In the genomic region with DNA sequence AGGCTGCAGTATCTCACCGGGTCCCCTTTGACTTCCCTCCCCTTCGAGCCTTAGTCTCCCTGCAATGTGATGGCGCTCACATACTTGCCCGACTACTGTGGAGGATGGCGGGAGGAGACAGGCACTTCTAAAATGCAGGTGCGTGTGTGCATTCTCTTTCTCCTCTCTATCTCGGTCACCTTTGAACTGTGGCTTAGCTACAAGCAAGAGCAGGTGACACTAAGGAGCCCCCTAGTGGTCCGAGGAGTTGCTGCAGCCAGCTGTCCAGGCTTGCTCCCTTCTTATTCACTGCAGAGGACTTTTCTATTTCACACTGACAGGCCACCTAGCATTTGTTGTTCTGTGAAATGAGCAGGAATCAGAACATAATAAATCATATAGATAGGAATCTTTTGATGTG, we compare ENCODE assay signal across 8 mouse cellular contexts. TPM values are rescaled to one million over a fixed set of nuclear protein-coding genes. Genes with fewer than 3 reads are reported as not detected.
DNase-seq lines count a peak whose midpoint lies in the region; TF ChIP-seq lines count a peak whose summit lies in the region.

No protein-coding gene starts in this region.

- H3K79me3 ChIP-seq in C2C12 (ENCODE audit: low read depth) = no peaks in the 10 kb centered on the region

- no peaks in the 10 kb centered on the region for H3K36me3 ChIP-seq in C2C12 (ENCODE audit: control insufficient read depth, insufficient read depth)
- no peaks in the 10 kb centered on the region for H3K36me3 ChIP-seq in heart, embryonic 10.5 days
- H3K36me3 ChIP-seq in liver, adult 2 months (ENCODE audit: control insufficient read depth, insufficient read depth, low read length) = no peaks in the 10 kb centered on the region

- peak; percentile 67 to 68 for DNase-seq in adrenal gland, adult 18-20 months (ENCODE audit: low spot score in 2 of 2)
- DNase-seq in embryo, embryonic 9.5 days (ENCODE audit: extremely low spot score) = peak; percentile 79
- DNase-seq in heart, embryonic 10.5 days (ENCODE audit: low spot score) = peak; percentile 84
- peak; percentile 65 to 84 for DNase-seq in kidney, adult 8-10 months
- DNase-seq in liver, adult 2 months (ENCODE audit: extremely low read depth, low read depth, low spot score) = peak; percentile 71
- peak; percentile 80 for DNase-seq in naive thymus-derived CD4-positive, alpha-beta T cell, adult 2 months (ENCODE audit: low read depth)
- DNase-seq in testis, postnatal 14 days (ENCODE audit: low spot score) = peak; percentile 69

- peaks cover 14% of the 10 kb centered on the region for H3K27me3 ChIP-seq in C2C12 (ENCODE audit: control insufficient read depth, insufficient read depth, insufficient read length)
- peaks cover 12% of the 10 kb centered on the region for H3K27me3 ChIP-seq in heart, embryonic 10.5 days (ENCODE audit: insufficient read depth, poor library complexity, severe bottlenecking)
- no peaks in the 10 kb centered on the region for H3K27me3 ChIP-seq in liver, adult 2 months (ENCODE audit: control insufficient read depth, insufficient read depth, low read length)

- H3K79me2 ChIP-seq in C2C12 (ENCODE audit: control insufficient read depth, insufficient read depth) = no peaks in the 10 kb centered on the region
- H3K79me2 ChIP-seq in liver, adult 2 months (ENCODE audit: control insufficient read depth, insufficient read depth, low read length) = no peaks in the 10 kb centered on the region

- 4% methylated on average over 8 of the region's 8 CpGs for whole genome bisulfite sequencing in heart, embryonic 10.5 days
- 1% methylated on average over 8 of the region's 8 CpGs for WGBS in liver, adult 2 months

- peak; percentile 59 for TF ChIP-seq CTCF in C2C12 (IDR thresholded peaks at IDR 0.05; ENCODE audit: control insufficient read depth, insufficient read depth, insufficient read length)
- TF ChIP-seq CTCF in liver, adult 2 months (IDR thresholded peaks at IDR 0.05; ENCODE audit: low read depth, low read length) = peak; percentile 97

- no peaks in the 10 kb centered on the region for H3K9me3 ChIP-seq in heart, embryonic 10.5 days

- no peak overlapping the region for H3K27ac ChIP-seq in heart, embryonic 10.5 days
- no peak overlapping the region for H3K27ac ChIP-seq in liver, adult 2 months (replicated peaks; ENCODE audit: insufficient read depth, low read depth, low read length)

- no peak overlapping the region for H3ac ChIP-seq in C2C12 (ENCODE audit: control insufficient read depth, insufficient read length, low read depth)

- H3K9ac ChIP-seq in liver, adult 2 months (ENCODE audit: low read depth, low read length) = no peak overlapping the region

- H3K4me1 ChIP-seq in heart, embryonic 10.5 days = peaks cover 11% of the 10 kb centered on the region
- H3K4me1 ChIP-seq in liver, adult 2 months (ENCODE audit: control insufficient read depth, insufficient read depth, low read length) = peaks cover 2% of the 10 kb centered on the region; the same call in 1 of the 2 replicates

- no peak for TF ChIP-seq POLR2A in liver, adult 2 months (IDR thresholded peaks at IDR 0.05; ENCODE audit: extremely low read depth, insufficient read depth, low read length)

- H3K4me3 ChIP-seq in C2C12 (ENCODE audit: insufficient read depth, poor library complexity, severe bottlenecking) = no peak overlapping the region
- H3K4me3 ChIP-seq in heart, embryonic 10.5 days = peak overlapping the region; percentile 37
- H3K4me3 ChIP-seq in liver, adult 2 months (ENCODE audit: insufficient read depth, low read depth, low read length) = no peak overlapping the region

TF ChIP-seq in C2C12, 6 proteins besides CTCF, POLR2A, EP300 and RAD21:
- TF ChIP-seq USF1 (IDR thresholded peaks at IDR 0.05; ENCODE audit: low read depth) = no peak
- TF ChIP-seq MYOG (IDR thresholded peaks at IDR 0.05; ENCODE audit: control insufficient read depth, extremely low read depth, insufficient read length) = no peak
- no peak for TF ChIP-seq MAX (IDR thresholded peaks at IDR 0.05)
- TF ChIP-seq FOSL1 (IDR thresholded peaks at IDR 0.05; ENCODE audit: insufficient read depth, low read length, poor library complexity, severe bottlenecking) = no peak
- TF ChIP-seq MYOD1 (IDR thresholded peaks at IDR 0.05; ENCODE audit: control insufficient read depth, insufficient read length, low read depth) = no peak
- TF ChIP-seq CEBPB (IDR thresholded peaks at IDR 0.05; ENCODE audit: low read depth) = no peak

RNA-seq across cellular contexts. Expression of a gene that starts 13.1 kb away (rescaled TPM):
- polyA plus RNA-seq in C2C12 (2012; fragmentation: generic; extraction: Trizol) = 1.6 TPM
- 1 to 10 TPM in 1 of 2 experiments, under 1 TPM in 1; 0.89 to 1.4 TPM for total RNA-seq in adrenal gland, adult 18-20 months (2021)
- 0.28 and 0.64 TPM in 2 replicates for polyA plus RNA-seq in heart, embryonic 10.5 days (2016; fragmentation: Nextera tagmentation; extraction: Ambion mirVana)
- 0.20 and 0.55 TPM in 2 replicates for total RNA-seq in liver, adult 2 months (2014; rRNA removed)
- 0.37 and 0.50 TPM in 2 replicates for polyA plus RNA-seq in liver, adult 2 months (2012; rRNA removed)

RNA-seq across cellular contexts. Expression of a gene that starts 17.7 kb away (rescaled TPM):
- polyA plus RNA-seq in C2C12 (2012; fragmentation: generic; extraction: Trizol) = 7.0 TPM
- total RNA-seq in adrenal gland, adult 18-20 months (2021) = 10 to 100 TPM; 21.3 to 22.9 TPM
- 5.7 and 6.7 TPM in 2 replicates for polyA plus RNA-seq in heart, embryonic 10.5 days (2016; fragmentation: Nextera tagmentation; extraction: Ambion mirVana)
- 4.1 and 7.1 TPM in 2 replicates for total RNA-seq in liver, adult 2 months (2014; rRNA removed)
- polyA plus RNA-seq in liver, adult 2 months (2012; rRNA removed) = 15.2 and 18.6 TPM in 2 replicates

RNA-seq across cellular contexts. Expression of a gene that starts 41.2 kb away (rescaled TPM):
- polyA plus RNA-seq in C2C12 (2012; fragmentation: generic; extraction: Trizol) = 0.67 TPM
- 1 to 10 TPM; 1.7 to 2.1 TPM for total RNA-seq in adrenal gland, adult 18-20 months (2021)
- 4.4 and 5.9 TPM in 2 replicates for polyA plus RNA-seq in heart, embryonic 10.5 days (2016; fragmentation: Nextera tagmentation; extraction: Ambion mirVana)
- total RNA-seq in liver, adult 2 months (2014; rRNA removed) = 0.81 and 0.83 TPM in 2 replicates
- 2.5 and 3.0 TPM in 2 replicates for polyA plus RNA-seq in liver, adult 2 months (2012; rRNA removed)
